12 mouse cellular contexts compared by ENCODE assay signal in genomic region chr6:89153027-89153662, GRCm38 (mm10).
A peak's percentile ranks its signal among the peaks of the same experiment; 100 is the strongest.
DNase-seq lines count a peak whose midpoint lies in the region.
"Had no signal": no experiment of that assay in that cellular context is flagged by ENCODE, and none has a peak within 500 bp of the region (broad histone marks: within the 10 kb centered on the region; RNA-seq: fewer than 3 reads in every experiment).

No protein-coding gene starts in this region.

- peak; percentile 46 to 58 for DNase-seq in cerebellum, postnatal 10 days
- no peak for DNase-seq in cerebellum, adult 18-20 months
- DNase-seq in left cerebral cortex, postnatal 4 days, result peak; percentile 15
- no peak for DNase-seq in left cerebral cortex, adult 18-20 months (ENCODE audit: low spot score in 2 of 2)
- peak; percentile 51 for DNase-seq in testis, postnatal 10 days (ENCODE audit: low spot score)
- DNase-seq in testis, postnatal 14 days (ENCODE audit: low spot score), result no peak
- DNase-seq in mesoderm, embryonic 11.5 days (ENCODE audit: low read depth, low spot score), result peak; percentile 31
- DNase-seq in heart, postnatal 36 days, result no peak
- DNase-seq: adrenal gland, adult 8-10 months; cerebellum, adult 11-12 months; gastrocnemius, postnatal 25 days; liver, embryonic 13.5 days had no signal

- intact Hi-C loops in left cerebral cortex, postnatal 4 days (cut with DNase I), result no loop called here
- intact Hi-C loops in heart, postnatal 36 days (cut with DNase I), result no loop called here

Comparison
In these comparisons a context has a peak if more than half of its experiments do, and no peak if none do; other contexts are left out.
1. DNase-seq: peak in cerebellum, postnatal 10 days (2 of 2), left cerebral cortex, postnatal 4 days (single experiment), testis, postnatal 10 days (single experiment) and mesoderm, embryonic 11.5 days (single experiment); none in cerebellum, adult 18-20 months (0 of 2), left cerebral cortex, adult 18-20 months (0 of 2), testis, postnatal 14 days (single experiment) and heart, postnatal 36 days (0 of 2).